Mouse (Mus musculus): ENCODE measurements around the gene Glt1d1.
"Not testable (repeated sequence)": the region's sequence is repeated elsewhere in the genome, so short reads cannot be mapped to it uniquely, and the experiment has no call there.

Glt1d1 gene

DNA sequence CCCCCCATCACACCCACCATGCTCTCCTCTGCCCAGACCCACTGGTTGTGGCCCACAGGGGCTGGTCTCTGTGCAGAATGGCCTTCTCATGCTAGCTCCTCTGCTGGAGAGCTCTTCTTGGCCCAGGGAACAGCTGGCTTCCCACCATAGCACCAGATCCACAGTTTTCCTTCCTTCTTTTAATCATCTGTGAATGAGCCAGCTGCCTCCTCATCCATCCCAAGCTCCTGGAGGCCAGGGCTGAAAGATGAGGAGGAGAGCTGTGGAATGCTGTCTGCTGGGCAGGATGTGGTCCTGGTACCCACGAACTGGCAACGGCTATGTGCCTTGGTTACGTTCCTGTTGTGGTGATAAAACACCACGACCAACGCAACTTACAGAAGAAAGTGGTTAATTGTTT is 67.6 kb downstream of the Glt1d1 start:
- no peak for DNase-seq (ENCODE audit: low read depth, low spot score)

DNA sequence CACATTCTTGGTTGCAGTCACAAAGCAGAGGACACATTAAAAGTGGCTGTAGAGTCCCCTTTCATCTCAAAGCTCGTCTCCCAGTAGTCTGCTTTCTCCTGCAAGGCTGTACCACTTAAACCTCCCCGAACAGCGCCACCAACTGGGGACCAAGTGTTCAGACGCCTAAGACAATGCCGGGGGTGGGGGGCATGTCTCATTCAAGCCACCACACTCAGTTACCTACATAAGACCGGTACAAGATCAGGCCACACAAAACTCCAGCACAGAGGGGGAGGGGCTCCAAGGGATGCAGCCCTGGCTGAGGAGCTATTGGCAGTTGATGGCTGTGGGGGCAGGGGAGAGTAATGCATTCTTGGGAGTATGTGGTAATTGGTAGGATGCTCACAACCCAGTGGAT is 68.1 kb downstream of the Glt1d1 start:
- DNase-seq (ENCODE audit: low read depth, low spot score): no peak

DNA sequence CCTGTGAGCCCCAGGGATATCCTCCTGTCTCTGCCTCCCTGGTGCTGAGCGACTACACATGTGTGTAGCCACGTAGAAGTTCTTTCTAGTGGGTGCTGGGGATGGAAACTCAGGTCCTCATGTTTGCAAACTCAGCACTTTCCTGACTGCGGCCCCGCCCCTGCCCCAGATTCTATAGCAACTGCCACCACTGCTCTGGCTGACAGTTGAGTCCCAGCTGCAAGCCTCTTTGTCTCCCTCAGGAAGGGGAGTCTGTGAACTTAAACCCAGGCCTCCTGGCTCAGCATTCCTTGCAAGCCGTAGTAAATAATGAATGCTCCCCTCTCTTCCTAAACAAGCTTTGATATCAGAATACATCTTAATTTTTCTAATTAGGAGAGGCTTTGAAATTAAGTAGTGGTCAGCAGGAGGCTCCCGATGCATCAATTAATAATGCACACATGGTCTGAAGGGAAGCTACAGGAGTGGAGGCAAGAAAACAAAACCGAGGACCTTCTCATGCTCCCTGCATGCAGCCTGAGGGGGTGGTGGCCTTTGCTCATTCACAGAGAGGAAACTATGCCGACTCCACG is 71.6 kb downstream of the Glt1d1 start:
- DNase-seq (ENCODE audit: low read depth, low spot score): no peak

DNA sequence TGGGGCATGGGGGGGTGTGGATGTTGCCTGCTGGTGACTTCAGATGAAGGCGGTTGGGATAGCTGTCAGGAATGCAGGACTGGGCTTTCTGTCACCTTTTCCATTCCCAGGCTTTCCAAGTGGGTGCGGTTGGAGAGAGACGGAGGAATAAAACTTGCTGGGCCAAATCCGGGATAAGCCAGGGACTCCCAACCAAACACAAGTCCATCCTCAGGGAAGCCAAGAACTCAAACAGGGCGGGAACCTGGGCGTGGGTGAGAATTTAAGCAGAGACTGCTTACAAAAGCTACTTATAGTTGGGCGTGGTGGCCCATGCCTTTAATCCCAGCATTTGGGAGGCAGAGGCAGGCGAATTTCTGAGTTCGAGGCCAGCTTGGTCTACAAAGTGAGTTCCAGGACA is 73.2 kb downstream of the Glt1d1 start:
- DNase-seq (ENCODE audit: low read depth, low spot score): no peak

DNA sequence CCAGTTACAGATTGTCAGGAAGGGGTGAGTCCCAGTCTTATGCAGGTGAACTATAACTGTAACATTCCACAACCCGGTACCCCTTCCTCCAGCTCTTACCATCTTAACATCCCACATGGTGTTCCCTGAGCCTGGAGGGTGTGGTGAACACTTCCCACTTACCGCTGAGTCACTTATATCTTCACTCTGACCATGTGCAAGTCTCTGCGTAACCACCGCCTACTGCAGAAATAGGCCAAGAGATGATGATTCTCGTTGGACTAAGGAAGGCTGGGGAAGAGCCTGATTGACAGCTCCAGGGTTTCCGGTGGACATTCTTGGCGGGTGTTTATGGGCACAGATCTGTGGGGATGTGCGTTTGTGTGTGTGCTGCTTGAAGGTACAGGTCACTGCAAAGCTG is 73.9 kb downstream of the Glt1d1 start:
- DNase-seq (ENCODE audit: low read depth, low spot score): no peak

DNA sequence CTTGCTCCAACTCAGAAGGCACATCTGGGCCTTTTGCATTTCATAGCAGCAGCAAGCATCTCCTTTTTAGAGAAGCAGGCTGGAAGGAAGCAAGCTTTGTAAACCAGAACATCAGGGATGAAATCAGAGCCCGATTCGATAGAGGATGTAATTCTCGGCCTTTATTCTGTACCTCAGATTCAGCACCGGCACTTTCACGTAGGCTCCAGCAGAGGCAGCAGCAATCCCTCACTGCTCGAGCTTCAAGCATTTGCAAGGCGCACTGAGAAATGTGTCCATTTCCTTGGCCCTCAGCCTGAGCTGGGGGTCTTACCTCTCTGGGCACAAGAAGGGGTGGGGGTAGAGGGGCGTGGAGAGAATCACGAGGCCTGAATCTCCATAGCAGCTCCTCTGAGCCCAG is 76.1 kb downstream of the Glt1d1 start:
- no peak for DNase-seq (ENCODE audit: low read depth, low spot score)

DNA sequence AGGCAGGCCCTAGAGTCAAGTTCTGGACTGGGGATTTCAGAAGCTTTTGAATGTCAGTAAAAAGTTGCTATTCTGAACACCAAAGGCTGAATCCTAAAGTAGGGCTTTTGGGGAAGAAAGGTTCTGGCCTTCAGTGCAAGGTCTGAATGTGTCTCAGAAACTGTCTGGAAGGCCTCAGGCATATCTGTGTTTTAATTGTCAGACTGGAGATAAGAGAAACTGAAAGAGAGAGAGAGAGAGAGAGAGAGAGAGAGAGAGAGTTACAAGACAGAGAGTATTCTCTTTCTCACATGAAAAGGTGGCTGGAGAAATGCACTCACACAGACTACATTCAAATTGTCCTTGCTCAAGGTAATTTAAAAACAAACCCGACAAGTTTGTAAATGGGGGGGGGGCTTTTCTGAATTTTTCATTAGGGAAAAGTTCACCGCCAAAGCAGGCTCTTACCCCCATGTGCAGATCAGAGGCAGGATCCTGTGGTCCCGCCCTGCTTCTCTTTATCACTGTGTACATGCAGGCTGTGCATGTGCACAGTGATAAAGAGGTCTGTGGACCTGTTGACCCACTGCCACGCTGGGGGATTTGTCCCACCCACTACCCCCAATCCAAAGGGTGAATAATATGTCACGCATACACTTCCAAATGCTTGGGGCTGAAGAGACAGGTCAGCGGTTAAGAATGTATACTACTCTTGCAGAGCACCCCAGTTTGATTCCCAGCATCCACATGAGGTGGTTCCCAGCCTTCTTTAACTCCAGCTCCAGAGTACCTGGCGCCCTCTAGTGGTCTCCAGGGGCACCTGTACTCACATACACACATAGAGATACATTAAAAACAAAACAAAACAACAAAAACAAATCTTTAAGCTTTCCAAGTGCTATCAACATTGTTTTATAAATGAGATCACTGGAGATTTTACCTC is 83.0 kb downstream of the Glt1d1 start:
- DNase-seq (ENCODE audit: low read depth, low spot score): no peak

DNA sequence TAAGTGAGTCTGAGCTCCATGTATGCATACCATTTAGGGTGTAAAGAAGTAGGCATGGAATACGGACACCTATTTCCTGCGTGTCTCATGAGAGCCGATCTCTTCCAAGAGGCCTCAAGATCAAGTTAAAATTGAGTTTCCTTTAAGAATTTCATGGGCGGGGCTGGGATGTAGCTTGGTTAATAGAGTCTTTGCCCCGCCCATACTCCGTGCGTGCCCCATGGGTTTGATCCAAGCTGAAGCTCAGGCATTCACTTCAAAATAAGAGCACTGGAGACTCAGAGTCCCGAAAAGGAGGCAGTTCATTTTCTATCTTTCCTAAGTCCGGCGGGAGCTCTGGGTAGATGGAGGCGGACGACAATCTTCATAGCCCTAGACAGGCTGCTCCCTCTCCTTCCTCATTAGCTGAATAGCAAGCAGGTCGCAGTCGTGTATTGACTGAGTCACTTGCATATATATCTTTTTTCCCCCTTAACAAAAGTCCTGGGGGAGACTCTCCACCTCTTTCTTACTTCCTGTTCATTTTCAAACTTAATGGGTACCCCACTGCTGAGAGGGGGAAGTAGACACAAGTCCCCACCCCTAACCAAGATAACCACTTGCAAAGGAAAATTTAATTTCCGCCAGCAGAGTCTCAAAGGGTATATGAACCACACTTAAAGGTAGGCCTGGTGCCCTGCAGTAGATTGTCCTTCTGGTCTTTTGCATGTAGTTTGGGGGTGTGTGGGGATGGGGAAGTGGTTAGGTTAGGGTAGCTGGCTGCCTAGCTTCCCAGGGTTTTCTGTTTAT is 88.7 kb downstream of the Glt1d1 start:
- no peak for DNase-seq (ENCODE audit: low read depth, low spot score)

DNA sequence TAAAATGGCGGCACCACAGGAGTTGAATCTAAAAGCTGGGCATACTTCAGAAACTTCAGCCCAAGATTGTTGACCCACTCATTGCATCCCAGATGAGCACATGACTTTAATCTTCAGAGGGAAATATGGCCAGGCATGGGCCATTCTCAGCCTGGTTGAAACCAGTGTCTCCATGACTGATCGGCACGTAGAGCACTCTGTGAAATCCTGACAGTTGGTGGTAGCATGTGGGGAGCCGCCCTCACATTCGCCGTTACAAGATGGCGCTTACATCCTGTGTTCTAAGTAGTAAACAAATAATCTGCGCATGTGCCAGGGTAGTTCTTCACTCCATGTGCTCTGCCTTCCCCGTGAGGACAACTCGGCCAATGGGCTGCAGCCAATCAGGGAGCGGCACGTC is 90.1 kb downstream of the Glt1d1 start:
- DNase-seq (ENCODE audit: low read depth, low spot score): not testable (repeated sequence)

DNA sequence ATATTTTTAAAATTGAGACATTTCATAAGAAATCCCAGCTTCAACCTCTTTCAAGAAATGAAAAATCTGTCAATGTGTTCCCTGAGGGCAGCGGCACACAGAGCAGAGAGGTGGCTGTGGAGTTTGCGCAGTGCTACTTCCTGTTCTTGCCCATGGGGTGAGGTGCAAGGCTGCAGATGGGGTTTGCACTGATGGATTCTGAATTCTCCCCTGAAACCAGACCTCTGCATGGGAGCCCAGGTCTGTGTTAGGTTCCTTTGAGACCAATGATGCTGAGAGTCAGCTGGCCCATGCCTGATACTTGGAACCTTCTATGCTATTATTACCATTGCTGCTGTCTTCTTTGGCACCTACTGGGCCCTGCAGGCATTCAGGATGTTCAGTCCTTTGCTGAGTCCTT is 98.3 kb downstream of the Glt1d1 start:
- no peak for DNase-seq (ENCODE audit: low read depth, low spot score)

DNA sequence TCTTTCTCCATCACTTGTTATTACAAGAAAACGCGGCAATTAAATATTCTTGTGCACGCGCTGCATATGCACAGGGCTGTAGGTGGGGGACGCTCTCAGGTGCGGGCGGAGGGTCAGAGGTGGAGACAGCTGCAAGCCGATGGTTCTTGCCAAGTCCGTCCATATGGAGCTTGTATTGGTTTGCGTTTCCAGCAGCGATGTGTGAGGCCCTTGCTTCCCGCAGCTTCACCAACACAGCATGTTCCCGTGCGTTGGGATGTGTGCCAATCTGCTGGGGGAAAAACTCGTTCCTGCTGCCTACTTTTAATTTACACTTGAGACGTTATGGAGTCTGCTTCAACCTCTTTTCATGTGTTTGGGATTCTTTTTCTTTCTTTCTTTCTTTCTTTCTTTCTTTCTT is 109.3 kb downstream of the Glt1d1 start:
- no peak for DNase-seq (ENCODE audit: low read depth, low spot score)

DNA sequence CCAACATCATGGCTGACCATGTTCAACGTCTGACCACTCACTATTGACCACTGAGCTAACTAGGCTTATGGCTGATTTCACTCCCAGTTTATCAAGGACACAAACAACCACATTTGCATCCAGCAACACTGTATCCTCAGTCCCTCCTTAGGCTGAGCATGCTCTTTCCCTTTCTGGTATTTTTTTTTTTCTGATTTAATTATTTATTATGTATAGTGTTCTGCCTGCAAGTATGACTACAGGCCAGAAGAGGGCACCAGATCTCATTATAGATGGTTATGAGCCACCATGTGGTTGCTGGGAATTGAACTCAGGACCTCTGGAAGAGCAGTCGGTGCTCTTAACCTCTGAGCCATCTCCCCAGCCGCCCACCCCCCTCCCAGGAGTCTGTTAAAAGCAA is 117.5 kb downstream of the Glt1d1 start:
- DNase-seq (ENCODE audit: low read depth, low spot score): not testable (repeated sequence)

DNA sequence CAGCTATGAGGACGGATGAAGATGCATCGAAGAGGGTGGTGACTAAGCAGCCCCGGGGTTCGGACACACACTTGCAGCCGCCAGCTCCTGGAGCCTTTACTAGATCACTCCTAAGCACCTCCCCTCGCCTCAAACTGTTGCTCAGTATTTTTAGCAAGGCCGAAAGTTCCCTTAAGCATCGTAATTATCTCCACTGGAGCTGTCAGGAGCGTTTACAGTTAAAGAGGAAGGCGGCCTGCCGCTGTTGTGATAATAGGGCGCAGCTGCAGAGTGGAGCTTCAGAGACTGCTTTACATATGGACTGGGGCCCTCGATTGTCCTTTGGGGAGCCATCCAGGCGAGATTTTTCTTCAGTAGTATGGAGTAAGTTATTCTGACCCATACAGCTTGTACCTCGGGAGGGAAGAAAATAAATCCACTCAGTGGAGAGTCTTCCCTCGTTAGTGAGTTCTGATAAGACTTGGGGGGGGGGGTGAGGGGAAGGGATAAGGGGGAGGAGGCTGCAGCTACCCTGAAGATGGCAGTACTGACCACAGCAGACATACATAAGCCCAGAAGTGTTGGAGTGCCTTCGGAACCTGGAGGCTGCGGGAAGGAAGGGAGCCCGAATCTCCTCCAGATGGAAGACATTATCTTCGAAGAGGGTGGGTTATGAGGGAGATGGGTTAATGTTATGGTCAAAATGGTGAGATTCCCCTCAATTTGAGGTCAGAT is 119.4 kb downstream of the Glt1d1 start:
- no peak for DNase-seq (ENCODE audit: low read depth, low spot score)

DNA sequence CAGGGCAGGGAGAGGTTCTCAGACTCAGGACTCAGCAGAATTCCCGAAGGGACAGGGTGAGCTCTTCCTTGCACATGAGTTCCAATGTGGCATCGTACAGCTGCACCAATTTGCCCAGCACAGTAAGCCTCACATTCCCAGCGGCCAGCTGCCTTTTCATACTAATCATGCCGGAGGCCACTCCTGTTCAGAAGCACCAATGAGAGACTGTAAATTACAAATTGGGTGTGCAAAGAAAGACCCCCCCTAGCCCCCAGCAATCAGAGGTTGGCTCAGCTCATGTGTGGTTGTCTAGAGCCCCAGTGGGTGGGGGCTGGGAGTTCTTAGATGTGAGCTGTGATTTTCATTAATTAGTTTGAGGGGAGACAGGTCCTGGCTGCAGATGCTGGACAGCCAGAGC is 123.5 kb downstream of the Glt1d1 start:
- no peak for DNase-seq (ENCODE audit: low read depth, low spot score)

DNA sequence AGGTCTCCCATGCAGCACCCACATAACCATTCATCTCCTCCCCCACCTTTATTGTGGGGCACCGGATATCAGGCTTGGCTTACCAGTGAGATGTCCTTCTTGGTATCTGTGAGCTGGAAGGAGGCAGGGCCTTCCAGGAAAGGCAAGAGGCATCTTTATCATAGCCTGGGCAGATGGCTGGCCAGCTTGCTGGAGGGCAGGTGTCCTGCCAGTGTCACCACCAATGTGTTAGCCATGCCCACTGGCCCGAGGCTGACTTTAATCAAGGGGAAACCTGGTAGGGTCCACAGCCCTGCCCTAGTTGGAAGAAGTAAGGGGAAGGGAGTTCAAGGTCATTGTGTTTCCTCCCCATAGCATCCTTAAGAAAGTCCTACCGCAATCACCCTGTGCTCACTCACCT is 123.9 kb downstream of the Glt1d1 start:
- DNase-seq (ENCODE audit: low read depth, low spot score): no peak

DNA sequence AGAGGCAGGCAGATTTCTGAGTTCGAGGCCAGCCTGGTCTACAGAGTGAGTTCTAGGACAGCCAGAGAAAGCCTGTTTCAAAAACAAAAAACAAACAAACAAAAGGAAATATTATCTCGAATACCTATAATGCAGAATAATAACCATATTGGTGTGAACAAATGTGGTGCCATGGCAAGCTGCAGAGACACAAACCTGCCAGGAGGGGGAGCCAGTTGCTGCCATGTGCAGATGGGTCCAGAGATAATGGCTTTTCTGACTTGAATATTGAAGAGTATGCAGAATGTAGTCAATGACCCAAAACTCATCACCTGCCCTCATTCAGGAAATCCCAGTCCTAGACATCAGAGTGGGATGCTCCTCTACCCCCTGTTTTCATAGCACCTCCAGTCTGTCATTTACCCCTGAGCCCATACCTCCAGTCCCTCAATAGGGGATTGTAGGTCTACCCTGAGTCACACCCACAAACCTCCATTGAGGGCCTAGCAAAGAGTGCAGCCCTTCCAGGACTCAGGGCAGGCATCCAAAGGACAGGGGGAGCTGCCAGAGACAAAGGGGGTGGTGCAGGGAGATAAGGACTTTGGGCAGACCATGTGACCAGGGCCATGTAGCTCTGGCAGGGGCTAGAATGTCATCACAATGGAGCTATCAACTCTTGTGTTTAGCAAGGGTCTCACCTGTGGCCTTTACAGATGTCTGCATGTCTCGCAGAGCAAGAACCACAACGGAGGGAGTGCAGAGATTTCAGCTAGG is 124.8 kb downstream of the Glt1d1 start:
- no peak for DNase-seq (ENCODE audit: low read depth, low spot score)

DNA sequence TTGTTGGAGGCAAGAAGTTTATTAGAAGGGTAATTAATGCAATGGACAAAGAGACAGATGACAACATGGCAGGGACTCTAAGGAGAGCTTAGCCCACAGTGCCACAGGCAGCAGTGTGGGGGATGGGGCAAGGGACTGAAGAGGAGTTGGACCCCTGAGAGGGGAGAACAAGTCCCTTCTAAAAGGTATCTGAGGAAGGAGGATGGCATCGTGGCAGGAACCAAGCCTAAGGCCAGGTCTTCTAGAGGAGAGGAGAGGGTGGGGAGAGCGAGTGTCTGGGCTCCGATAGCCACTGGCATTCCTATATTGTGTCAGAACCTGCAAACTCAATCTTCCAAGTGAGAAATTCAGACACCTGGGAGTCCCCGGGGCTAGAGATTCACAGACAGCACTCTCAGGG is 126.5 kb downstream of the Glt1d1 start:
- no peak for DNase-seq (ENCODE audit: low read depth, low spot score)
